Mouse (Mus musculus): ENCODE measurements around the gene Zdhhc4. TPM values are rescaled to one million over a fixed set of nuclear protein-coding genes. Genes with fewer than 3 reads are reported as not detected.

Gene Zdhhc4
- polyA plus RNA-seq, 2 experiments, result 67.2 to 85.2 TPM

DNA sequence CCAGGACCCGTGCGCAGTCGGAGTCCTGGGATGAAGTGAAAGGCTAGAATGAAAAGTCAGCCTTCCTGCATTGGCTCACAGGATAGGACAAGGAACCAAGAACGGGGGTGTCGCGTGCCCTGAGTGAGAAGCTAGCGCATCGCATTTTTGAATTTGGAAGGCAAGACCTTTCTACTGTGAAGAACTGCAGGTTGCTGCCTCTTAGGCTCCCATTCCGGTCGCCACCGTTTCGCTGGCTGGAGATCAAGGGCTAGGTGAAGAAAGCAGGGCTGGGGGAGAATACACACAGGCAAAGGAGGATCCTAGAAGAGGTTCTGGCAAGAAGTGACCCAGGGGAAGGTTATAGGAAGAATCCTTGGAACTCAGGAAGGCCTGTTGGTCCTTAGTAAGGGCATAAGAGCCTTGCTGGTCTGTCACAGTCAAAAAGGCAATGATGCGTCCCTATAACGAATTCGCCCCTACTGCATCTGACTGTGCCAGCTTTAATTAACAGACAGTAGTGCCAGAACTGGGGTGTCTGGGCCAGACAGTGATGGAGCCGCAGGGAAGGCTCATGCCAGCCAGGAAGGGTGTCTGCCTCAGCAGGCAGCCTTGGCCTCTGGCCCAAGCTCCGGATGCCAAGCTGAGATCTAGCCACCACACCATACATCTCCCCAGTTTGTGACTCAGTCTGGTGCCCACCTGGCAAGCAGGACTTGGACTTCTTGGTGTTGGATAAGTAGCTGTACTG is 41.5 kb upstream of the Zdhhc4 start:
- Histone ChIP-seq H3K4me2 (replicated peaks; ENCODE audit: low read depth, low read length, severe bottlenecking) (no peak overlapping the region), H3K9ac (ENCODE audit: low read depth, low read length, severe bottlenecking) (no peak overlapping the region)

DNA sequence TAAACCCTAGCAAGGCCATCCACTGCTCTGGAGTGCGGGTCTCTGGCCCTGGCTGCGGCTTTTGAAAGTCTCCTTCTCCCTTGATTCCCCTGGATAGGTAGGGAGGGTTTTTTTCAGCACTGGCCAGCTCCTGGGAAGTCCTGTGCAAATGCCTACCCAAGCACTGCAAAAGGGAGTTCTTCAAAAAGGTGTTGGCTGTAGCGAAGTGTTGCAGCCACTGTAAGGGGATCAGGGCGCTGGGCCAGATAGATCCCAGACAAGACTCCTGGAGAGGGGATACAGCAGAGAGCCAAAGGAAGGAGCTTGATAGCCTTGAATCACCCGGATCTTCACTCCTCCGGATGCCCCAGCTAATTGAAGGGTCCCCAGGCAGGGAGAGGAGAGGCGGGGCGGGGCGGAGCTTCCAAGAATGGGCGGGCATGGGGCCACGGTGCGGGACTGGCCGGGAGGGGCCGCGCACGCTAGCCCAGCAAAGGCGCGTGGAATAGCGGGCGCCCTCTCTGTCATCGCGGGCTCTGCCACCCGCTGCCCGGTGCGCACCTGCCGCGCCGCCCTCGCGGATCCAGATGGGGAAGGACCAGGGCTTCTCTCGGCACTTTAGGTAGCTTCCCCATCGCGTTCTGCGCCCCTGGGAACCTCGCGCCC is 40.7 kb upstream of the Zdhhc4 start:
- Histone ChIP-seq H3K27me3 (ENCODE audit: control insufficient read depth, insufficient read depth, low read length) (peaks cover 90% of the 10 kb centered on the region), H3K4me1 (ENCODE audit: control insufficient read depth, insufficient read depth, low read length) (no peaks in the 10 kb centered on the region), H3K27ac (replicated peaks; ENCODE audit: low read depth, low read length) (no peak overlapping the region), H3K9me3 (ENCODE audit: control insufficient read depth, low read length) (no peaks in the 10 kb centered on the region), H3K9ac (ENCODE audit: low read depth, low read length, severe bottlenecking) (no peak overlapping the region), H3K4me2 (replicated peaks; ENCODE audit: low read depth, low read length, severe bottlenecking) (peak overlapping the region; percentile 38), H3K36me3 (ENCODE audit: control insufficient read depth, insufficient read depth, low read length) (no peaks in the 10 kb centered on the region), H3K4me3 (replicated peaks; ENCODE audit: low read length) (peak overlapping the region; percentile 18)
- no peak for TF ChIP-seq POLR2A (IDR thresholded peaks at IDR 0.05; ENCODE audit: borderline replicate concordance, extremely low read depth, insufficient read depth, insufficient read length)
- ATAC-seq (ENCODE audit: low FRiP score, low read depth), result no peak
- no peak for DNase-seq (ENCODE audit: low spot score)
- WGBS, result 2% methylated on average over 34 of the region's 36 CpGs

More for the DNA sequence above, 41.5 kb upstream of the Zdhhc4 start:
- TF ChIP-seq POLR2A (IDR thresholded peaks at IDR 0.05; ENCODE audit: borderline replicate concordance, extremely low read depth, insufficient read depth, insufficient read length), result no peak
- Histone ChIP-seq H3K27me3 (ENCODE audit: control insufficient read depth, insufficient read depth, low read length) (peaks cover 91% of the 10 kb centered on the region), H3K4me1 (ENCODE audit: control insufficient read depth, insufficient read depth, low read length) (no peaks in the 10 kb centered on the region), H3K9me3 (ENCODE audit: control insufficient read depth, low read length) (no peaks in the 10 kb centered on the region), H3K27ac (replicated peaks; ENCODE audit: low read depth, low read length) (no peak overlapping the region), H3K36me3 (ENCODE audit: control insufficient read depth, insufficient read depth, low read length) (no peaks in the 10 kb centered on the region), H3K4me3 (replicated peaks; ENCODE audit: low read length) (peak overlapping the region; percentile 18)
- no peak for DNase-seq (ENCODE audit: low spot score)
- WGBS, result 32% methylated on average over 17 of the region's 17 CpGs
- ATAC-seq (ENCODE audit: low FRiP score, low read depth), result no peak

DNA sequence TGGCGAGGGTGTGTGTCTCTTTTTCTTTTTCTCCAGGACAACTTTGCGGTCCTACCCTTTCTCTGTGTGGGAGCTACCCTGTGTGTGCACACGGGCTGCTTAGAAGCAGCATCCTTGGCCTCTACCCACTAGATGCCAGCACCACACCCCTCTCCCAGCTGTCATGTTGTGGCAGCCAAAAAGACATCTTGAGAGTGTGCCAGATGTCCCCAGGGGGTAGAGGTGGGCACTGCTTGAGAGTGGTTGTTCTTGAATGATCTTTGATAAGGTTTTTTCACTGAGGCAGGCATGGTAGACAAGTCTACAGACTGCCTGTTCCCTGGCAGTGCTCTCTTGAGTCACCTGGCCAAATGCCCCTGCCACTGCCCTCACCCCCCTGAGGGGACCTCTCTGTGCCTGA is 38.9 kb upstream of the Zdhhc4 start:
- TF ChIP-seq POLR2A (IDR thresholded peaks at IDR 0.05; ENCODE audit: borderline replicate concordance, extremely low read depth, insufficient read depth, insufficient read length), result no peak
- WGBS, result 78% methylated on average over 3 of the region's 3 CpGs
- H3K9ac ChIP-seq (ENCODE audit: low read depth, low read length, severe bottlenecking), result no peak overlapping the region
- no peak overlapping the region for H3K27ac ChIP-seq (replicated peaks; ENCODE audit: low read depth, low read length)
- peaks cover 8% of the 10 kb centered on the region; the same call in 1 of the 2 replicates for H3K4me1 ChIP-seq (ENCODE audit: control insufficient read depth, insufficient read depth, low read length)
- no peaks in the 10 kb centered on the region for H3K9me3 ChIP-seq (ENCODE audit: control insufficient read depth, low read length)
- ATAC-seq (ENCODE audit: low FRiP score, low read depth) (no peak), DNase-seq (ENCODE audit: low spot score) (no peak)
- H3K4me3 ChIP-seq (replicated peaks; ENCODE audit: low read length), result no peak overlapping the region
- H3K4me2 ChIP-seq (replicated peaks; ENCODE audit: low read depth, low read length, severe bottlenecking), result no peak overlapping the region
- no peaks in the 10 kb centered on the region for H3K36me3 ChIP-seq (ENCODE audit: control insufficient read depth, insufficient read depth, low read length)
- H3K27me3 ChIP-seq (ENCODE audit: control insufficient read depth, insufficient read depth, low read length), result peaks cover 79% of the 10 kb centered on the region

DNA sequence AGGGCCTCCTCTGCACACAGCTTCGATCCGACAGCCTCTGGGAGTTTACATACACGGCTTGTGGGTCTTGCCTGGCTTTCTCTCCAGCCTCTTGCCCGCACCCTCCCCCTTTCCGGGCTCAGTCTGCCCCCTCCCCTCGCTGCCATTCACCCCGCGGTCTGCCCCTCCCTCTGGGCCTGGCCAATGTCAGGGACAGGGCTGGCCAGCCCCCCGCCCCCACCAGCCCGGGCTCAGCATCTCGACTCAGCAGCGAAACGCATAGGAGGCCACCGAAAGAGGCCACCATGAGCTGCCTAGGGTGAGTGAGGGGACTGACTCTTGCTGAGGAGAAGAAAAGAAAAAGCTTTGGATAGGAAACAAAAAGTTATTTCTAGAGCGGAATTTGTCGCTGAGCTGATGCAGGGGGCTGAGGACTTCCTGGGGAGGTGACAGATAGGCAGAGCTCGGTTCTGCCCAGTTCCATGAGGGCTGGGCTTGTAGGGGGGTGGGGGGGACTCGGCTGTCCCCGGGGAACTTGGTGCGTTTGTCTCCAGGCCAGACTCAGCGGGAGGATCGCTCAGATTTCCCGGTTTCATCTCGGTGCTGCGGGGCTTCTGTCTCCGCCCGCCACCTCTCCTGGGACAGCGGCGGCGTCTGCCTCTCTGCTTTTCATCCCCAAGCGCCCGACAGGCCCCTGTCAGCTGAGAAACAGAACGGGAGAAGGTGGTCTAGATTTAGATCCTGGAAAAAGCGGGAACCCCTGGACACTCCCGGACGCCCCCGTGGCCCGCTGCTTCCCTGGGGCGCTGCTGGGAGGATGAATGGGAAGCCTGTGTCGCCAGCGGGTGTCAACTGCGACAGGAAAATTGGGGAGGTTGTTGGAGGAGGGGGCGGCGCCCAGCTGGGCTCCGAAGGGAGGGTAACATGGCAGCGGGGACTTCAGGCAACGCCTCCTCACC is 34.9 kb upstream of the Zdhhc4 start:
- H3K9ac ChIP-seq (ENCODE audit: low read depth, low read length, severe bottlenecking), result peak overlapping the region; percentile 61
- no peaks in the 10 kb centered on the region for H3K36me3 ChIP-seq (ENCODE audit: control insufficient read depth, insufficient read depth, low read length)
- H3K4me2 ChIP-seq (replicated peaks; ENCODE audit: low read depth, low read length, severe bottlenecking), result peak overlapping the region; percentile 94
- no peaks in the 10 kb centered on the region for H3K9me3 ChIP-seq (ENCODE audit: control insufficient read depth, low read length)
- TF ChIP-seq POLR2A (IDR thresholded peaks at IDR 0.05; ENCODE audit: borderline replicate concordance, extremely low read depth, insufficient read depth, insufficient read length), result no peak
- peak overlapping the region; percentile 43 for H3K4me3 ChIP-seq (replicated peaks; ENCODE audit: low read length)
- under 1% methylated on average over 47 of the region's 47 CpGs for WGBS
- H3K27me3 ChIP-seq (ENCODE audit: control insufficient read depth, insufficient read depth, low read length), result peaks cover 41% of the 10 kb centered on the region
- ATAC-seq (ENCODE audit: low FRiP score, low read depth) (peak; percentile 70), DNase-seq (ENCODE audit: low spot score) (peak; percentile 27)
- H3K4me1 ChIP-seq (ENCODE audit: control insufficient read depth, insufficient read depth, low read length), result peaks cover 8% of the 10 kb centered on the region; the same call in 1 of the 2 replicates
- H3K27ac ChIP-seq (replicated peaks; ENCODE audit: low read depth, low read length), result no peak overlapping the region

DNA sequence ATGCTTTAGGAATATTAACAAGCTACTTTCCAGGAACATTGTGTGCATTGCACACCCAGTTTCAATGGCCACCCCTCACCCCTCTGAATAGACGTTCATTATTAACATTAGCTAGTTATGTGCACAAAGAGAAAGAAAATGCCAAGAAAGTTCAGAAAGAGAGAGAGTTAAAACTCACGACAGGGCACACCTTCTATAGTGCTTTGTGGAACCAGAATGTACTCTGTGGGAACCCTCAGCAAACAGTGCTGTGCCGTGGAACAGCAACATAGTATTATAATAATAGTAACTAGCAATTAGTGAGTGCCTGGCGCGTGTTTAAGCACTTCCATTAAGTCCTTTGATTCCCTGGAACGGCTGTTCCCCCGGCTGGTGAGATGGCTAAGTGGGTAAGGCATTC is 32.4 kb upstream of the Zdhhc4 start:
- Histone ChIP-seq H3K4me2 (replicated peaks; ENCODE audit: low read depth, low read length, severe bottlenecking) (no peak overlapping the region), H3K36me3 (ENCODE audit: control insufficient read depth, insufficient read depth, low read length) (no peaks in the 10 kb centered on the region), H3K4me3 (replicated peaks; ENCODE audit: low read length) (no peak overlapping the region), H3K4me1 (ENCODE audit: control insufficient read depth, insufficient read depth, low read length) (peaks cover 8% of the 10 kb centered on the region; the same call in 1 of the 2 replicates), H3K27ac (replicated peaks; ENCODE audit: low read depth, low read length) (no peak overlapping the region), H3K9me3 (ENCODE audit: control insufficient read depth, low read length) (no peaks in the 10 kb centered on the region), H3K27me3 (ENCODE audit: control insufficient read depth, insufficient read depth, low read length) (peaks cover 40% of the 10 kb centered on the region), H3K9ac (ENCODE audit: low read depth, low read length, severe bottlenecking) (no peak overlapping the region)
- no peak for ATAC-seq (ENCODE audit: low FRiP score, low read depth)
- DNase-seq (ENCODE audit: low spot score), result no peak
- 46% methylated on average over 7 of the region's 7 CpGs for WGBS
- TF ChIP-seq POLR2A (IDR thresholded peaks at IDR 0.05; ENCODE audit: borderline replicate concordance, extremely low read depth, insufficient read depth, insufficient read length), result no peak

Measured in limb, embryonic 14.5 days (tissue).